Mouse (Mus musculus) CD4-positive, CD25-positive, alpha-beta regulatory T cell, adult 2 months (primary cell): ENCODE data around the gene Tbx15.

Source experiments
- DNase-seq: peaks from one replicate; pipeline ENCODE4 v3.0.0-alpha.2; 2012; ENCODE audit warnings: low read depth, low spot score

Tbx15 gene

GRCm38 (mm10) chr3:99240213-99240720 lies at the start of gene Tbx15:
TSS of gene Tbx15 (plus strand) at chr3:99240381.
- DNase-seq = no peak

GRCm38 (mm10) chr3:99193576-99193975 lies 46.6 kb upstream of the Tbx15 start:
- no peak for DNase-seq

GRCm38 (mm10) chr3:99203331-99203730 lies 36.9 kb upstream of the Tbx15 start:
- no peak for DNase-seq

GRCm38 (mm10) chr3:99208416-99208815 lies 31.8 kb upstream of the Tbx15 start:
- no peak for DNase-seq

- no peak for DNase-seq
These were observed 29.0 kb upstream of the Tbx15 start for GRCm38 (mm10) chr3:99211105-99211698.

- DNase-seq = no peak
These were observed 12.4 kb upstream of the Tbx15 start for GRCm38 (mm10) chr3:99227807-99228206.

- DNase-seq = peak; percentile 62
These were observed 6.5 kb upstream of the Tbx15 start for GRCm38 (mm10) chr3:99233393-99234318.

GRCm38 (mm10) chr3:99234319-99234869 lies 5.8 kb upstream of the Tbx15 start:
- peak; percentile 12 for DNase-seq

- DNase-seq = no peak
These were observed 4.9 kb upstream of the Tbx15 start for GRCm38 (mm10) chr3:99235116-99235803.

- DNase-seq = no peak
These were observed 4.1 kb upstream of the Tbx15 start for GRCm38 (mm10) chr3:99235804-99236755.

GRCm38 (mm10) chr3:99238691-99239090 lies 1.5 kb upstream of the Tbx15 start:
- DNase-seq = no peak

GRCm38 (mm10) chr3:99239301-99240045 lies 708 bp upstream of the Tbx15 start:
- DNase-seq = no peak

- no peak for DNase-seq
These were observed 894 bp downstream of the Tbx15 start for GRCm38 (mm10) chr3:99240811-99241738.

GRCm38 (mm10) chr3:99242481-99242880 lies 2.3 kb downstream of the Tbx15 start:
- no peak for DNase-seq

GRCm38 (mm10) chr3:99245341-99245740 lies 5.2 kb downstream of the Tbx15 start:
- no peak for DNase-seq

GRCm38 (mm10) chr3:99246629-99247028 lies 6.4 kb downstream of the Tbx15 start:
- no peak for DNase-seq

GRCm38 (mm10) chr3:99247586-99247985 lies 7.4 kb downstream of the Tbx15 start:
- DNase-seq = no peak

- DNase-seq = no peak
These were observed 8.0 kb downstream of the Tbx15 start for GRCm38 (mm10) chr3:99247996-99248801.
